8 mouse cellular contexts compared by ENCODE assay signal in the genomic region with DNA sequence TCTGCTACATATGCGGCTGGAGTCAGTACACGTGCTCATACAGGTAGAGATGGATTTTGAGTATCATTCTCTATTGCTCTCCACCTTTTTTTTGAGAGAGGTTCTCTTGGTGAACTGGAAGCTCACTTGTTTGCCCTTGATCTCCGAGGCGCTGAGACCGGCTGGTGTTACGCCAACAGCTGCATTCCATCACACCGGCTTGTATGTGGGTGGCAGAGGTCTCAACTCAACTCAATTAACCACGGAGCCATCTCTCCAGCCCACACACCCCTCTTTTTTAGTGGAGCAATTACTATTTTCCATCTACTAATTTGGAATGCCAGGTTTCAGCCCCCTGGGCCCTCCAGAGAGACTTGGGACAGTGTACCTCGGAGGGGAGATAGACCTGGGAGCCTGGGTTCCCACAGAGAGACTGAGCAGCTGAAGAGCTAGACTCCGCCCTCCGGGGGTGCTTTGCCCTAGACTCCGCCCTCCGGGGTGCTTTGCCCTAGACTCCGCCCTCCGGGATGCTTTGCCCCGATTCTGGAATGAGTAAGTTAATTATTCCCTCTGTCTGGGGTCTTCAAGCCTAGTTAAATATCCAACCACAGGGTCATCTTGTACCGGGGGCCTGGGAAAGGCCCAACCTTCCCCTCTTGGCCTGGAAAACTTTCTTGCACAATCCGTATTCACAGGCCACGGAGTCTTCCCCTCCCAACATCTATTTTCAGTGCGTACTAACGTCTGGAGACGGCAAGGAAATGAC. TPM values are rescaled to one million over a fixed set of nuclear protein-coding genes. Genes with fewer than 3 reads are reported as not detected.
DNase-seq lines count a peak whose midpoint lies in the region; ATAC-seq lines count a peak whose summit lies in the region.

No protein-coding gene starts in this region.

- peaks cover 2% of the 10 kb centered on the region; the same call in 1 of the 2 replicates for H3K4me1 ChIP-seq in forebrain, embryonic 11.5 days (replicated peaks; ENCODE audit: control insufficient read depth, insufficient read depth, low read length)

- peak; percentile 57 for ATAC-seq in forebrain, embryonic 11.5 days (replicated peaks; ENCODE audit: low FRiP score)
- ATAC-seq in megakaryocyte-erythroid progenitor cell, adult 5-6 weeks (replicated peaks; ENCODE audit: low FRiP score, low TSS enrichment, poor library complexity, severe bottlenecking): peak; percentile 89

- H3K4me2 ChIP-seq in forebrain, embryonic 11.5 days (ENCODE audit: low read depth, low read length, severe bottlenecking): peak overlapping the region; percentile 58

- intact Hi-C loops in heart, postnatal 25 days (cut with DNase I): no loop called here

- WGBS in forebrain, embryonic 11.5 days: 14% methylated on average over 22 of the region's 22 CpGs

- peak; percentile 73 for DNase-seq in 3134 (ENCODE audit: extremely low read depth, insufficient read length, low spot score)
- peak; percentile 70 to 73 for DNase-seq in adrenal gland, adult 18-20 months (ENCODE audit: low spot score in 2 of 2)
- peak; percentile 74 for DNase-seq in forebrain, embryonic 11.5 days (ENCODE audit: low spot score)
- DNase-seq in heart, postnatal 25 days (ENCODE audit: low spot score): peak; percentile 59
- DNase-seq in kidney, postnatal 4 days: peak; percentile 82 to 89
- peak; percentile 16 to 22 for DNase-seq in spleen, postnatal 14 days (ENCODE audit: low spot score in 2 of 2)
- DNase-seq in right cerebral cortex, postnatal 4 days: no peak

- H3K36me3 ChIP-seq in forebrain, embryonic 11.5 days (ENCODE audit: control insufficient read depth, insufficient read depth, low read length): no peaks in the 10 kb centered on the region

- H3K9me3 ChIP-seq in forebrain, embryonic 11.5 days (ENCODE audit: control insufficient read depth, low read length): no peaks in the 10 kb centered on the region

- no peak overlapping the region for H3K27ac ChIP-seq in forebrain, embryonic 11.5 days (ENCODE audit: low read depth, low read length)

- H3K9ac ChIP-seq in forebrain, embryonic 11.5 days (ENCODE audit: low read length): peak overlapping the region; percentile 33; the same call in 1 of the 2 replicates

- no peaks in the 10 kb centered on the region; the same call in 1 of the 2 replicates for H3K27me3 ChIP-seq in forebrain, embryonic 11.5 days (ENCODE audit: control insufficient read depth, insufficient read depth, low read length)

- H3K4me3 ChIP-seq in forebrain, embryonic 11.5 days (ENCODE audit: low read depth, low read length): peak overlapping the region; percentile 28

RNA-seq across cellular contexts. Expression of a gene that starts 47.6 kb away (rescaled TPM):
- total RNA-seq in adrenal gland, adult 18-20 months (2021): 10 to 100 TPM; 37.2 to 88.7 TPM
- 110 and 115 TPM in 2 replicates for polyA plus RNA-seq in forebrain, embryonic 11.5 days (2014; fragmentation: Nextera tagmentation; extraction: Ambion mirVana)
- total RNA-seq in heart, postnatal 25 days (2021): 10 to 100 TPM; 32.2 to 34.5 TPM
- 104 and 110 TPM in 2 replicates for total RNA-seq in megakaryocyte-erythroid progenitor cell, adult 5-6 weeks (2014; fragmentation: Nextera tagmentation)
- total RNA-seq in megakaryocyte-erythroid progenitor cell, adult 5-6 weeks (2017): 195 TPM in 2 replicates

RNA-seq across cellular contexts. Expression of a gene that starts 47.7 kb away (rescaled TPM):
- 10 to 100 TPM; 22.5 to 25.9 TPM for total RNA-seq in adrenal gland, adult 18-20 months (2021)
- 39.3 and 39.6 TPM in 2 replicates for polyA plus RNA-seq in forebrain, embryonic 11.5 days (2014; fragmentation: Nextera tagmentation; extraction: Ambion mirVana)
- 10 to 100 TPM; 19.0 to 21.6 TPM for total RNA-seq in heart, postnatal 25 days (2021)
- total RNA-seq in megakaryocyte-erythroid progenitor cell, adult 5-6 weeks (2014; fragmentation: Nextera tagmentation): 76.9 and 79.7 TPM in 2 replicates
- total RNA-seq in megakaryocyte-erythroid progenitor cell, adult 5-6 weeks (2017): 40.8 and 45.1 TPM in 2 replicates

RNA-seq across cellular contexts. Expression of a gene that starts 50.3 kb away (rescaled TPM):
- total RNA-seq in adrenal gland, adult 18-20 months (2021): 100 to 1,000 TPM; 513 to 592 TPM
- polyA plus RNA-seq in forebrain, embryonic 11.5 days (2014; fragmentation: Nextera tagmentation; extraction: Ambion mirVana): 15.4 and 20.5 TPM in 2 replicates
- total RNA-seq in heart, postnatal 25 days (2021): 100 to 1,000 TPM; 251 to 311 TPM
- total RNA-seq in megakaryocyte-erythroid progenitor cell, adult 5-6 weeks (2014; fragmentation: Nextera tagmentation): 0.42 TPM in 1 of 2 replicates, not detected in the other
- not detected in 2 replicates for total RNA-seq in megakaryocyte-erythroid progenitor cell, adult 5-6 weeks (2017)

Comparison
In these comparisons a context has a peak if more than half of its experiments do, and no peak if none do; other contexts are left out.
1. RNA of a gene that starts 50.3 kb away (total RNA-seq): 513 to 592 TPM in adrenal gland, adult 18-20 months and 251 to 311 TPM in heart, postnatal 25 days; 0.42 TPM in megakaryocyte-erythroid progenitor cell, adult 5-6 weeks; every median in the first group is over 100 times any median in the second.